Mouse (Mus musculus): ENCODE measurements around the gene Smlr1. TPM values are rescaled to one million over a fixed set of nuclear protein-coding genes. Genes with fewer than 3 reads are reported as not detected.

Gene Smlr1
- total and polyA plus RNA-seq, 2 experiments from 2014 or later: not detected

DNA sequence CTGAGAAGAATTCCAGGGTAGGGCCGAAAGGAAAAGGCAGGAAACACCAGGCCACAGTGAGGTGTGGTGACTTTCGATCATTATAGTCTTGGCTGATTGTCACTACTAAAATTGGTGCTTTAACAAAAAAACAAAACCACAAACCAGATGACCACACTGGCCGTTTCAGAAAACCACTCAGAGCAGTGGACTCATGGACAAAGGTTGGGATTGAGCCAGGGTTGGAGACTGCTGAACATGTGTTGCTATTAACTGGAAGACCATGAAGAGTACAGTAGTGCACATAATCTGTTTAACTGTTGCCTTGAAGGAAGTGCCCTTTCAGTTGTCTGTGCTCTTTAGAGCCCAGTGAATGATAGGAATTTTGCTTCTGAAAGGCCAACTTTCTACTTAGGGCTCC, 8.9 kb downstream of the Smlr1 start:
- no peak overlapping the region for H3K4me2 ChIP-seq (ENCODE audit: low read depth, low read length)
- no peak for ATAC-seq
- no peak for DNase-seq (ENCODE audit: low spot score)

DNA sequence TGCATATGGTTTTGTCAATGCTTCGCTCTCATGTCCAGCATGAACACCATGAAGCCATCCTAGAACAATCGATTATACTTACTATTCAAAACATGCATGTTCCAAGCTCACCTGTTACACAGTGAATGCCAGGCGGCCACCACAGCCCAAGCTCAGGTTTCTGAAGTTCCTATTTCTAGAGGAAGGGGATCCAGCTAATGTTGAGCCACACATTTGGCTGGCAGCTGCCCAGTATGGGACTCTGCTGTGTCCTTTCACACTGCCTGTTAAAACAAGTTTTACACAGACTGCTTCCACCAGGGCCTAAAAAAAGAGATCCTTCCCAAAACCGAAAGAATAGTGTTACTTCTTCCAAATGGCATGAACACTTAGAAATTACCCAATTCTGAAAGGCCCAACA, 9.4 kb downstream of the Smlr1 start:
- 93% methylated on average over 4 of the region's 4 CpGs for WGBS
- Histone ChIP-seq H3K27ac (no peak overlapping the region), H3K4me2 (ENCODE audit: low read depth, low read length) (no peak overlapping the region), H3K4me1 (ENCODE audit: insufficient read depth, low read length) (no peaks in the 10 kb centered on the region), H3K27me3 (ENCODE audit: insufficient read depth, low read length) (no peaks in the 10 kb centered on the region), H3K36me3 (ENCODE audit: insufficient read depth, low read length) (no peaks in the 10 kb centered on the region), H3K9ac (replicated peaks; ENCODE audit: low read length) (no peak overlapping the region), H3K9me3 (ENCODE audit: low read length) (no peaks in the 10 kb centered on the region), H3K4me3 (ENCODE audit: low read length) (no peak overlapping the region)
- DNase-seq (ENCODE audit: low spot score) (no peak), ATAC-seq (no peak)
- no peak for TF ChIP-seq CTCF (IDR thresholded peaks at IDR 0.05; ENCODE audit: low read depth)

More for the DNA sequence above, 8.9 kb downstream of the Smlr1 start:
- H3K4me3 ChIP-seq (ENCODE audit: low read length): no peak overlapping the region
- no peaks in the 10 kb centered on the region for H3K27me3 ChIP-seq (ENCODE audit: insufficient read depth, low read length)
- no peaks in the 10 kb centered on the region for H3K9me3 ChIP-seq (ENCODE audit: low read length)
- H3K27ac ChIP-seq: no peak overlapping the region
- no peaks in the 10 kb centered on the region for H3K4me1 ChIP-seq (ENCODE audit: insufficient read depth, low read length)
- WGBS: 73% methylated on average over 3 of the region's 3 CpGs
- TF ChIP-seq CTCF (IDR thresholded peaks at IDR 0.05; ENCODE audit: low read depth): no peak
- no peaks in the 10 kb centered on the region for H3K36me3 ChIP-seq (ENCODE audit: insufficient read depth, low read length)
- no peak overlapping the region for H3K9ac ChIP-seq (replicated peaks; ENCODE audit: low read length)

DNA sequence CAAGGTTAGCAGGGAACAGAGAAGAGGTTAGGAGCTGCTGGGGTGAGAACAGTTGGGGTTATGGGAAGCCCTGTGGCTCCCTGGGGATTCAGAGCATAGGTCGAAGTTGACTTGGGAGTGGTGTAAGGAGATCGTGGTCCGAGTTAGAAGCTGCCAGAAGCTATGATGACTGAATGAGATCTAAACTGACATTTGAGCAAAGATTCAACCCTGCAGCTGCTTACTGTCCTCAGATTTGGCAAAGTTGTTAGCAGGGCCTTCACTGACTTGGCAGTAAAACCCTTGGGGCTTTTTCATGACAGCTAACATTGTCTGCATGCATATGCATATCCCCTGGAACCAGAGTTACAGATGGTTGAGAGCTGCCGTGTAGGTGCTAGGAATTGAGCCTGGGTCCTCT, 9.9 kb downstream of the Smlr1 start:
- TF ChIP-seq CTCF (IDR thresholded peaks at IDR 0.05; ENCODE audit: low read depth): no peak
- no peaks in the 10 kb centered on the region for H3K4me1 ChIP-seq (ENCODE audit: insufficient read depth, low read length)
- 58% methylated on average over 4 of the region's 4 CpGs for WGBS
- H3K9me3 ChIP-seq (ENCODE audit: low read length): no peaks in the 10 kb centered on the region
- H3K27me3 ChIP-seq (ENCODE audit: insufficient read depth, low read length): no peaks in the 10 kb centered on the region
- no peaks in the 10 kb centered on the region for H3K36me3 ChIP-seq (ENCODE audit: insufficient read depth, low read length)
- H3K4me2 ChIP-seq (ENCODE audit: low read depth, low read length): no peak overlapping the region
- no peak for DNase-seq (ENCODE audit: low spot score)
- no peak overlapping the region for H3K27ac ChIP-seq
- H3K4me3 ChIP-seq (ENCODE audit: low read length): no peak overlapping the region
- H3K9ac ChIP-seq (replicated peaks; ENCODE audit: low read length): no peak overlapping the region
- ATAC-seq: no peak

DNA sequence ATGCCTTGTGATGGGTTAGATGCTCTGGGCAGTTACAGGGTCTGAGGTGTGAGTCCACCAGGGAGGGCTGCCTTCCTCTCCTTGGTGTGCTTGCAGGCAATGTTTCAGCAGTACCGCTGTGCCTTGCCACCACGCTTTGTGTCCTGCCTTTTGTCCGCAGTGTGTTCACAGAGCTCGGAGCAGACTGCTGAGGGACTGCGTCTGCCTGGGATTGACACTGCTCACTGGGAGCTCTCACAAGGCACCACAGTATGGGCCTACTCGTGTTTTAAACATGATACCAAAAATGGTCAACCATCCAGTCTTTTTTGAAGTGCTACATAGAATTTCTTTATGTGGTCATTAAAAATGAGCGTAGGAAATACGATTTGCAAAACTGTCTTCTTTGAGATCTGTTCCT, 12.3 kb downstream of the Smlr1 start:
- DNase-seq (ENCODE audit: low spot score) (no peak), ATAC-seq (no peak)
- Histone ChIP-seq H3K4me1 (ENCODE audit: insufficient read depth, low read length) (no peaks in the 10 kb centered on the region), H3K4me2 (ENCODE audit: low read depth, low read length) (no peak overlapping the region), H3K36me3 (ENCODE audit: insufficient read depth, low read length) (no peaks in the 10 kb centered on the region), H3K27me3 (ENCODE audit: insufficient read depth, low read length) (no peaks in the 10 kb centered on the region), H3K4me3 (ENCODE audit: low read length) (no peak overlapping the region), H3K27ac (no peak overlapping the region), H3K9ac (replicated peaks; ENCODE audit: low read length) (no peak overlapping the region), H3K9me3 (ENCODE audit: low read length) (no peaks in the 10 kb centered on the region)
- WGBS: 67% methylated on average over 8 of the region's 8 CpGs
- TF ChIP-seq CTCF (IDR thresholded peaks at IDR 0.05; ENCODE audit: low read depth): no peak

DNA sequence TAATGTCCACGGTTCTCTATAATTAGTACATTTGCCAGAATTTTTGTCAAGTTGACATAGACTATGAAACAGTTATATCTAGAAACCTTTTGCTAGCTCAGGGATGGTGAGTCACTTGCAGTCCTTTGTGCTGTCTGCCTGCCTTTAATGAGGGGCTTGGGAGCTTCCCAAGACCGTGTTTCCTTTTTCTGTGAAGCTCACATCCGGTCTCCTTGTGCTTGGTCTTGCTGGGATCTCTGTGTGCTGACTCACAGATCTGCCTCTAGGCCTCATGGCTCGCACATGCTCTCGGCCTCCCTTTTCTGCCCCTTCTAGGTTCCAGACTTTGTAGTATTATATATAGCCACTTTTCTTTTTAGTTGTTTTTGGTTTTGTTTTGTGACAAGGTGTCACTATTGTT, 15.6 kb downstream of the Smlr1 start:
- H3K9me3 ChIP-seq (ENCODE audit: low read length): no peaks in the 10 kb centered on the region
- H3K4me1 ChIP-seq (ENCODE audit: insufficient read depth, low read length): no peaks in the 10 kb centered on the region
- no peak overlapping the region for H3K4me2 ChIP-seq (ENCODE audit: low read depth, low read length)
- DNase-seq (ENCODE audit: low spot score) (no peak), ATAC-seq (no peak)
- no peak overlapping the region for H3K9ac ChIP-seq (replicated peaks; ENCODE audit: low read length)
- WGBS: 87% methylated on average over 5 of the region's 5 CpGs
- no peak overlapping the region for H3K4me3 ChIP-seq (ENCODE audit: low read length)
- H3K27me3 ChIP-seq (ENCODE audit: insufficient read depth, low read length): no peaks in the 10 kb centered on the region
- no peak for TF ChIP-seq CTCF (IDR thresholded peaks at IDR 0.05; ENCODE audit: low read depth)
- no peak overlapping the region for H3K27ac ChIP-seq
- no peaks in the 10 kb centered on the region for H3K36me3 ChIP-seq (ENCODE audit: insufficient read depth, low read length)

DNA sequence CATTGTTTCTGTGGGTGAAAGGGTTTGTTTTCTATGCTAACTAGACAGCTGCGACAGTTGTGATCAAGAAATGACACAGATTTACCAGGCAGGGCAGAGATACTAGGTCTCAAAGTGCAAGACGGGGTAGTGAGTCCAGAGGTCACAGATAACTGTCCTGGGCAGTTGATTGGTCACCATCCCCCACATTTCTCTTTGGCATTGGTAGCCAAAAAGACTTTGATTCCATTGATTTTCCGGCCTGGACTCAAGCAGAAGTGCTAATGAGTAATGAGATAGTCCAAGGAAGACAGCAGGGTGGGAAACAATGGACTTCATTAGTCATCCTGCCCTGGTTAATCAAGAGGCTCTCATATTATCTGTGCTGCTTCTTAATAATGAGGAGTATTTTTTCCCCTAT, 16.1 kb downstream of the Smlr1 start:
- ATAC-seq: no peak
- no peak overlapping the region for H3K4me2 ChIP-seq (ENCODE audit: low read depth, low read length)
- no peaks in the 10 kb centered on the region for H3K9me3 ChIP-seq (ENCODE audit: low read length)
- no peaks in the 10 kb centered on the region for H3K27me3 ChIP-seq (ENCODE audit: insufficient read depth, low read length)
- 59% methylated on average over 3 of the region's 3 CpGs for WGBS
- no peak for DNase-seq (ENCODE audit: low spot score)
- no peak overlapping the region for H3K9ac ChIP-seq (replicated peaks; ENCODE audit: low read length)
- no peak overlapping the region for H3K27ac ChIP-seq
- no peak overlapping the region for H3K4me3 ChIP-seq (ENCODE audit: low read length)
- H3K36me3 ChIP-seq (ENCODE audit: insufficient read depth, low read length): no peaks in the 10 kb centered on the region
- H3K4me1 ChIP-seq (ENCODE audit: insufficient read depth, low read length): no peaks in the 10 kb centered on the region
- no peak for TF ChIP-seq CTCF (IDR thresholded peaks at IDR 0.05; ENCODE audit: low read depth)

DNA sequence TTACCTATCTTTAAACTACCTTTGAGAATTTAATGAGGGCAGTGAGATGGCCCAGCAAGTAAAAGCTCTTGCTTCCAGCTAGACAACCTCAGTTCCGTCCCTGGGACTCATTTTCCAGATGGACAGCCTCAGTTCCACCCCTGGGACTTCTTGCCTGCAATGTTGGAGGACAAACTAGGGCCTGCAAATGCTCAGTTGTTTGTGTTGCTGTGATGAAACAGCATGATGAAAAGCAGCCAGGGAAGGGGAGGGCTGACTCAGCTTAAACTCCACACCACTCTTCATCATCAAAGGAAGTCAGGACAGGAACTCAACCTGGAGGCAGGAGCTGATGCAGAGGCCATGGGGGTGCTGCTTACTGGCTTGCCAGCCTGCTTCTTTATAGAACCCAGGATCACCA, 22.2 kb downstream of the Smlr1 start:
- Histone ChIP-seq H3K4me3 (ENCODE audit: low read length) (no peak overlapping the region), H3K27ac (no peak overlapping the region), H3K4me2 (ENCODE audit: low read depth, low read length) (no peak overlapping the region), H3K4me1 (ENCODE audit: insufficient read depth, low read length) (no peaks in the 10 kb centered on the region), H3K9ac (replicated peaks; ENCODE audit: low read length) (no peak overlapping the region), H3K9me3 (ENCODE audit: low read length) (no peaks in the 10 kb centered on the region), H3K36me3 (ENCODE audit: insufficient read depth, low read length) (no peaks in the 10 kb centered on the region), H3K27me3 (ENCODE audit: insufficient read depth, low read length) (no peaks in the 10 kb centered on the region)
- 51% methylated on average over 1 of the region's 1 CpGs for WGBS
- ATAC-seq: no peak
- DNase-seq (ENCODE audit: low spot score): no peak
- no peak for TF ChIP-seq CTCF (IDR thresholded peaks at IDR 0.05; ENCODE audit: low read depth)

Measured in hindbrain, postnatal 0 days (tissue).